Mouse (Mus musculus) embryonic facial prominence, embryonic 13.5 days (tissue): Measurements from ENCODE around the gene Pak2. TPM values are rescaled to one million over a fixed set of nuclear protein-coding genes. Genes with fewer than 3 reads are reported as not detected.

Experiments
- ATAC-seq: fragments of 200-750 bp; cut with Nextera tagmentation; 2 replicates; pipeline ENCODE4 v1.8.0; 2017; ENCODE audit warnings: low read depth; ENCODE audit not compliant: insufficient number of reproducible peaks, insufficient read depth, low FRiP score, low TSS enrichment
- H3K27ac ChIP-seq: fragments of 300-500 bp; sonication (generic); 2 replicates; pipeline ENCODE4 v1.5.1; 2015; ENCODE audit warnings: moderate library complexity, mild to moderate bottlenecking, inconsistent platforms
- H3K27me3 ChIP-seq: fragments of 300-500 bp; sonication (generic); 2 replicates; pipeline ENCODE4 v1.6.1; 2015; ENCODE audit warnings: mild to moderate bottlenecking, inconsistent platforms
- H3K36me3 ChIP-seq: fragments of 300-500 bp; sonication (generic); 2 replicates; pipeline ENCODE4 v1.6.1; 2015; ENCODE audit warnings: mild to moderate bottlenecking, inconsistent platforms
- H3K4me1 ChIP-seq: fragments of 300-500 bp; sonication (generic); 2 replicates; pipeline ENCODE4 v1.6.1; 2015; ENCODE audit warnings: inconsistent platforms
- H3K4me2 ChIP-seq: fragments of 300-500 bp; sonication (generic); 2 replicates; pipeline ENCODE4 v1.6.1; 2015; ENCODE audit warnings: moderate library complexity, mild to moderate bottlenecking, inconsistent platforms
- H3K4me3 ChIP-seq: fragments of 300-500 bp; sonication (generic); 2 replicates; pipeline ENCODE4 v1.5.1; 2015; ENCODE audit warnings: mild to moderate bottlenecking, inconsistent platforms
- H3K9ac ChIP-seq: fragments of 300-500 bp; sonication (generic); 2 replicates; pipeline ENCODE4 v1.6.1; 2015; ENCODE audit warnings: mild to moderate bottlenecking, inconsistent platforms
- H3K9me3 ChIP-seq: fragments of 300-500 bp; sonication (generic); 2 replicates; pipeline ENCODE4 v1.6.1; 2016; ENCODE audit warnings: inconsistent platforms
- WGBS: fragments of 180-500 bp; shearing (Covaris S2); methylation state at CpG from one replicate; pipeline ENCODE4 v1.1.7; 2015; ENCODE audit warnings: mixed read lengths; 5-methylcytosine and 5-hydroxymethylcytosine counted together
- polyA plus RNA-seq: library from polyadenylated mRNA; unstranded; fragments of >200 nt; fragmentation: Nextera tagmentation; extraction: Ambion mirVana; gene quantifications from 2 replicates; pipeline ENCODE4 v1.2.1, GENCODE M21; 2015

The Pak2 gene
- polyA plus RNA-seq, result 32.3 and 33.6 TPM in 2 replicates

GRCm38 (mm10) chr16:32078991-32079511 is at the start of gene Pak2:
TSS of gene Pak2 (minus strand) at chr16:32079342.
- H3K9me3 ChIP-seq, result no peaks in the 10 kb centered on the region
- H3K4me3 ChIP-seq, result peak within 1 kb of the TSS; percentile 97
- peaks cover 16% of the 10 kb centered on the region for H3K4me1 ChIP-seq
- H3K27ac ChIP-seq, result peak within 1 kb of the TSS; percentile 96
- ATAC-seq, result peak; percentile 93
- H3K36me3 ChIP-seq, result peaks cover 6% of the 10 kb centered on the region
- H3K4me2 ChIP-seq, result peak within 1 kb of the TSS; percentile 73
- WGBS, result under 1% methylated on average over 55 of the region's 60 CpGs
- H3K27me3 ChIP-seq, result no peaks in the 10 kb centered on the region
- H3K9ac ChIP-seq, result peak within 1 kb of the TSS; percentile 99

- H3K27ac ChIP-seq, result peak overlapping the region; percentile 48; the same call in 1 of the 2 replicates
- H3K36me3 ChIP-seq, result no peaks in the 10 kb centered on the region
- H3K27me3 ChIP-seq, result no peaks in the 10 kb centered on the region
- no peak overlapping the region for H3K9ac ChIP-seq
- H3K4me1 ChIP-seq, result no peaks in the 10 kb centered on the region; the same call in 1 of the 2 replicates
- no peak overlapping the region for H3K4me2 ChIP-seq
- WGBS, result 85% methylated on average over 4 of the region's 4 CpGs
- no peak for ATAC-seq
- H3K4me3 ChIP-seq, result no peak overlapping the region
- H3K9me3 ChIP-seq, result no peaks in the 10 kb centered on the region
Observed at GRCm38 (mm10) chr16:32127046-32127445, 47.9 kb upstream of the Pak2 start.

- Histone ChIP-seq H3K27ac (no peak overlapping the region), H3K36me3 (no peaks in the 10 kb centered on the region), H3K4me1 (no peaks in the 10 kb centered on the region; the same call in 1 of the 2 replicates), H3K27me3 (no peaks in the 10 kb centered on the region), H3K9me3 (no peaks in the 10 kb centered on the region), H3K4me2 (no peak overlapping the region), H3K9ac (no peak overlapping the region), H3K4me3 (no peak overlapping the region)
- WGBS, result 89% methylated on average over 3 of the region's 3 CpGs
- no peak for ATAC-seq
Observed at GRCm38 (mm10) chr16:32125364-32125763, 46.2 kb upstream of the Pak2 start.

- H3K9ac ChIP-seq, result no peak overlapping the region
- H3K36me3 ChIP-seq, result no peaks in the 10 kb centered on the region
- no peaks in the 10 kb centered on the region for H3K9me3 ChIP-seq
- H3K4me3 ChIP-seq, result no peak overlapping the region
- H3K27me3 ChIP-seq, result no peaks in the 10 kb centered on the region
- H3K4me1 ChIP-seq, result no peaks in the 10 kb centered on the region
- WGBS, result 65% methylated on average over 17 of the region's 17 CpGs
- H3K4me2 ChIP-seq, result no peak overlapping the region
- no peak overlapping the region for H3K27ac ChIP-seq
- no peak for ATAC-seq
Observed at GRCm38 (mm10) chr16:32124444-32125335, 45.5 kb upstream of the Pak2 start.

GRCm38 (mm10) chr16:32124020-32124419 is 44.9 kb upstream of the Pak2 start:
- no peak overlapping the region for H3K4me2 ChIP-seq
- no peak overlapping the region for H3K9ac ChIP-seq
- no peaks in the 10 kb centered on the region for H3K36me3 ChIP-seq
- no peaks in the 10 kb centered on the region for H3K9me3 ChIP-seq
- 85% methylated on average over 7 of the region's 7 CpGs for WGBS
- no peaks in the 10 kb centered on the region for H3K4me1 ChIP-seq
- no peaks in the 10 kb centered on the region for H3K27me3 ChIP-seq
- H3K4me3 ChIP-seq, result no peak overlapping the region
- no peak overlapping the region for H3K27ac ChIP-seq
- no peak for ATAC-seq

- no peak for ATAC-seq
- 74% methylated on average over 3 of the region's 3 CpGs for WGBS
- no peaks in the 10 kb centered on the region for H3K27me3 ChIP-seq
- H3K27ac ChIP-seq, result no peak overlapping the region
- H3K9me3 ChIP-seq, result no peaks in the 10 kb centered on the region
- H3K4me3 ChIP-seq, result no peak overlapping the region
- H3K9ac ChIP-seq, result no peak overlapping the region
- H3K4me1 ChIP-seq, result 0 out of 2 replicates have a peak, but pooled peaks cover 3% of the 10 kb centered on the region
- no peak overlapping the region for H3K4me2 ChIP-seq
- no peaks in the 10 kb centered on the region for H3K36me3 ChIP-seq
Observed at GRCm38 (mm10) chr16:32120454-32120853, 41.3 kb upstream of the Pak2 start.

GRCm38 (mm10) chr16:32116186-32116585 is 37.0 kb upstream of the Pak2 start:
- H3K27ac ChIP-seq, result no peak overlapping the region
- H3K27me3 ChIP-seq, result no peaks in the 10 kb centered on the region
- H3K36me3 ChIP-seq, result no peaks in the 10 kb centered on the region
- H3K9ac ChIP-seq, result no peak overlapping the region
- H3K9me3 ChIP-seq, result no peaks in the 10 kb centered on the region
- H3K4me2 ChIP-seq, result no peak overlapping the region
- WGBS, result 47% methylated on average over 5 of the region's 5 CpGs
- ATAC-seq, result no peak
- H3K4me1 ChIP-seq, result 0 out of 2 replicates have a peak, but pooled peaks cover 3% of the 10 kb centered on the region
- no peak overlapping the region for H3K4me3 ChIP-seq

- 60% methylated on average over 6 of the region's 6 CpGs for WGBS
- no peak overlapping the region for H3K4me3 ChIP-seq
- no peaks in the 10 kb centered on the region for H3K27me3 ChIP-seq
- no peak overlapping the region for H3K27ac ChIP-seq
- 0 out of 2 replicates have a peak overlapping the region, but pooled peaks have one; percentile 14 for H3K4me2 ChIP-seq
- 0 out of 2 replicates have a peak, but pooled peaks cover 3% of the 10 kb centered on the region for H3K4me1 ChIP-seq
- H3K9ac ChIP-seq, result no peak overlapping the region
- no peaks in the 10 kb centered on the region for H3K36me3 ChIP-seq
- no peak for ATAC-seq
- H3K9me3 ChIP-seq, result no peaks in the 10 kb centered on the region
Observed at GRCm38 (mm10) chr16:32115781-32116180, 36.6 kb upstream of the Pak2 start.

- Histone ChIP-seq H3K27ac (no peak overlapping the region), H3K9ac (no peak overlapping the region), H3K4me1 (0 out of 2 replicates have a peak, but pooled peaks cover 3% of the 10 kb centered on the region), H3K36me3 (0 out of 2 replicates have a peak, but pooled peaks cover 5% of the 10 kb centered on the region), H3K4me2 (0 out of 2 replicates have a peak overlapping the region, but pooled peaks have one; percentile 14), H3K4me3 (no peak overlapping the region), H3K27me3 (no peaks in the 10 kb centered on the region), H3K9me3 (no peaks in the 10 kb centered on the region)
- WGBS, result 9% methylated on average over 15 of the region's 15 CpGs
- ATAC-seq, result no peak
Observed at GRCm38 (mm10) chr16:32114968-32115695, 36.0 kb upstream of the Pak2 start.

- H3K27ac ChIP-seq, result no peak overlapping the region
Observed at GRCm38 (mm10) chr16:32114406-32114805, 35.3 kb upstream of the Pak2 start.

GRCm38 (mm10) chr16:32113541-32114218 is 34.5 kb upstream of the Pak2 start:
- Histone ChIP-seq H3K4me3 (no peak overlapping the region), H3K9me3 (no peaks in the 10 kb centered on the region), H3K4me1 (0 out of 2 replicates have a peak, but pooled peaks cover 3% of the 10 kb centered on the region), H3K27me3 (no peaks in the 10 kb centered on the region), H3K4me2 (no peak overlapping the region), H3K27ac (no peak overlapping the region), H3K9ac (no peak overlapping the region), H3K36me3 (0 out of 2 replicates have a peak, but pooled peaks cover 14% of the 10 kb centered on the region)
- WGBS, result 70% methylated on average over 23 of the region's 23 CpGs
- ATAC-seq, result no peak

More at GRCm38 (mm10) chr16:32114406-32114805, 35.3 kb upstream of the Pak2 start:
- H3K4me3 ChIP-seq, result no peak overlapping the region
- H3K27me3 ChIP-seq, result no peaks in the 10 kb centered on the region
- 86% methylated on average over 10 of the region's 10 CpGs for WGBS
- H3K9ac ChIP-seq, result no peak overlapping the region
- no peak overlapping the region for H3K4me2 ChIP-seq
- 0 out of 2 replicates have a peak, but pooled peaks cover 8% of the 10 kb centered on the region for H3K36me3 ChIP-seq
- H3K4me1 ChIP-seq, result 0 out of 2 replicates have a peak, but pooled peaks cover 3% of the 10 kb centered on the region
- ATAC-seq, result no peak
- no peaks in the 10 kb centered on the region for H3K9me3 ChIP-seq
